Comparison of ENCODE assay signal across 9 mouse cellular contexts in genomic region chr16:21289528-21289927, GRCm38 (mm10).
DNase-seq lines count a peak whose midpoint lies in the region; ATAC-seq and TF ChIP-seq lines count a peak whose summit lies in the region.
"Had no signal": no experiment of that assay in that cellular context is flagged by ENCODE, and none has a peak within 500 bp of the region (broad histone marks: within the 10 kb centered on the region; RNA-seq: fewer than 3 reads in every experiment).

No protein-coding gene starts in this region.

- H3K27me3 ChIP-seq in forebrain, embryonic 16.5 days (replicated peaks; ENCODE audit: control insufficient read depth, insufficient read depth, low read length), result no peaks in the 10 kb centered on the region
- H3K27me3 ChIP-seq in forebrain, embryonic 15.5 days, result no peaks in the 10 kb centered on the region
- no peaks in the 10 kb centered on the region for H3K27me3 ChIP-seq in midbrain, embryonic 16.5 days (ENCODE audit: control insufficient read depth, insufficient read depth, low read depth, low read length)
- H3K27me3 ChIP-seq: limb, embryonic 13.5 days had no signal

- peak; percentile 62 for ATAC-seq in forebrain, embryonic 16.5 days
- no peak for ATAC-seq in forebrain, embryonic 15.5 days (replicated peaks)
- no peak for ATAC-seq in midbrain, embryonic 16.5 days

- H3K36me3 ChIP-seq in forebrain, embryonic 16.5 days (ENCODE audit: control insufficient read depth, insufficient read depth), result no peaks in the 10 kb centered on the region
- H3K36me3 ChIP-seq in forebrain, embryonic 15.5 days, result no peaks in the 10 kb centered on the region
- H3K36me3 ChIP-seq in midbrain, embryonic 16.5 days (ENCODE audit: control insufficient read depth, insufficient read depth, low read length), result no peaks in the 10 kb centered on the region
- H3K36me3 ChIP-seq: limb, embryonic 13.5 days had no signal

- no peak overlapping the region for H3K27ac ChIP-seq in forebrain, embryonic 16.5 days (ENCODE audit: low read length)
- no peak overlapping the region for H3K27ac ChIP-seq in forebrain, embryonic 15.5 days (replicated peaks)
- no peak overlapping the region for H3K27ac ChIP-seq in midbrain, embryonic 16.5 days (ENCODE audit: low read length)
- H3K27ac ChIP-seq: limb, embryonic 13.5 days had no signal

- no peak for TF ChIP-seq POLR2A in lung, adult 2 months (IDR thresholded peaks at IDR 0.05; ENCODE audit: borderline replicate concordance, extremely low read depth, low read depth, low read length)

- WGBS in forebrain, embryonic 16.5 days, result 66% methylated on average over 7 of the region's 7 CpGs
- WGBS in forebrain, embryonic 15.5 days, result 57% methylated on average over 7 of the region's 7 CpGs
- 19% methylated on average over 7 of the region's 7 CpGs for WGBS in lung, adult 2 months
- WGBS in midbrain, embryonic 16.5 days, result 81% methylated on average over 7 of the region's 7 CpGs

- no peak for TF ChIP-seq CTCF in lung, adult 2 months (IDR thresholded peaks at IDR 0.05; ENCODE audit: insufficient read depth, low read length)

- intact Hi-C loops in heart, postnatal 25 days (cut with DNase I), result no loop called here

- H3K4me2 ChIP-seq in forebrain, embryonic 16.5 days (ENCODE audit: low read length), result no peak overlapping the region
- H3K4me2 ChIP-seq in forebrain, embryonic 15.5 days (replicated peaks), result no peak overlapping the region
- H3K4me2 ChIP-seq in midbrain, embryonic 16.5 days (ENCODE audit: low read length), result no peak overlapping the region
- H3K4me2 ChIP-seq: limb, embryonic 13.5 days had no signal

- H3K4me3 ChIP-seq in forebrain, embryonic 16.5 days (replicated peaks; ENCODE audit: low read length), result no peak overlapping the region
- no peak overlapping the region for H3K4me3 ChIP-seq in forebrain, embryonic 15.5 days
- no peak overlapping the region for H3K4me3 ChIP-seq in lung, adult 2 months (replicated peaks; ENCODE audit: extremely low read depth, low read depth, low read length)
- H3K4me3 ChIP-seq in midbrain, embryonic 16.5 days (ENCODE audit: low read depth, low read length), result no peak overlapping the region
- H3K4me3 ChIP-seq: limb, embryonic 13.5 days had no signal

- peak; percentile 89 for DNase-seq in MEL-GATA-1-ER (ENCODE audit: extremely low read depth, low read depth)
- DNase-seq in heart, postnatal 25 days (ENCODE audit: low spot score), result peak; percentile 41
- peak; percentile 52 for DNase-seq in lung, adult 2 months
- peak; percentile 74 for DNase-seq in telencephalon, adult 2 months (ENCODE audit: low read depth, low spot score)
- DNase-seq in cerebellum, adult 11 months, result no peak

- peaks cover 3% of the 10 kb centered on the region; the same call in 1 of the 2 replicates for H3K4me1 ChIP-seq in forebrain, embryonic 16.5 days (replicated peaks; ENCODE audit: control insufficient read depth, insufficient read depth, low read length)
- peaks cover 7% of the 10 kb centered on the region; the same call in 1 of the 2 replicates for H3K4me1 ChIP-seq in forebrain, embryonic 15.5 days
- H3K4me1 ChIP-seq in lung, adult 2 months (ENCODE audit: control insufficient read depth, insufficient read depth, low read length), result no peaks in the 10 kb centered on the region; the same call in 1 of the 2 replicates
- no peaks in the 10 kb centered on the region for H3K4me1 ChIP-seq in midbrain, embryonic 16.5 days (ENCODE audit: control insufficient read depth, insufficient read depth, low read length)

- no peaks in the 10 kb centered on the region; the same call in 1 of the 2 replicates for H3K9me3 ChIP-seq in forebrain, embryonic 16.5 days (ENCODE audit: control insufficient read depth, low read length)
- H3K9me3 ChIP-seq in forebrain, embryonic 15.5 days, result no peaks in the 10 kb centered on the region
- peaks cover 3% of the 10 kb centered on the region; the same call in 1 of the 2 replicates for H3K9me3 ChIP-seq in midbrain, embryonic 16.5 days (replicated peaks; ENCODE audit: control insufficient read depth, low read length, poor library complexity, severe bottlenecking)

- no peak overlapping the region for H3K9ac ChIP-seq in forebrain, embryonic 16.5 days (replicated peaks; ENCODE audit: low read depth, low read length)
- H3K9ac ChIP-seq in forebrain, embryonic 15.5 days (replicated peaks), result no peak overlapping the region
- no peak overlapping the region for H3K9ac ChIP-seq in midbrain, embryonic 16.5 days (ENCODE audit: low read depth, low read length)
- H3K9ac ChIP-seq: limb, embryonic 13.5 days had no signal
